Mouse (Mus musculus): ENCODE measurements around the gene Gm26920. TPM values are rescaled to one million over a fixed set of nuclear protein-coding genes. Genes with fewer than 3 reads are reported as not detected.

Gene Gm26920
- total RNA-seq, 2 experiments from 2014 or later, result 0.74 TPM; not detected in 1

Small RNA genes lying within 50 kb of the gene (microRNA-seq; reads per million reads assigned to microRNA genes)
- gene Gm23368, result 0 reads per million in 2 experiments

Other genes with a start within 250 kb of the Gm26920 start
- gene Zfp940, start 236.7 kb downstream of the Gm26920 start, total RNA-seq (2021), result under 1 TPM; 0.33 to 0.34 TPM
- gene Zfp420, start 230.4 kb downstream of the Gm26920 start, total RNA-seq (2021), result 1 to 10 TPM; 2.6 to 3.3 TPM
- gene Zfp27, start 183.8 kb downstream of the Gm26920 start, total RNA-seq (2021), result 10 to 100 TPM; 11.9 to 13.2 TPM
- 1 to 10 TPM; 8.5 to 9.4 TPM for gene Zfp383, start 182.2 kb downstream of the Gm26920 start, total RNA-seq (2021)
- 1 to 10 TPM; 6.5 to 7.1 TPM for gene Zfp74, start 136.3 kb downstream of the Gm26920 start, total RNA-seq (2021)
- 10 to 100 TPM; 83.8 to 87.0 TPM for gene Zfp568, start 106.5 kb downstream of the Gm26920 start, total RNA-seq (2021)
- 1 to 10 TPM; 1.8 to 2.1 TPM for gene Zfp14, start 39.0 kb downstream of the Gm26920 start, total RNA-seq (2021)
- gene Zfp82, start 17.5 kb downstream of the Gm26920 start, total RNA-seq (2021), result 1 to 10 TPM in 1 of 2 experiments, under 1 TPM in 1; 0.23 to 1.0 TPM
- gene Zfp566, start 117 bp upstream of the Gm26920 start, total RNA-seq (2021), result 1 to 10 TPM; 2.8 to 3.5 TPM
- gene Zfp260, start 4.4 kb upstream of the Gm26920 start, total RNA-seq (2021), result 10 to 100 TPM; 44.2 to 46.1 TPM
- gene Zfp382, start 31.5 kb upstream of the Gm26920 start, total RNA-seq (2021), result 10 to 100 TPM; 10.5 to 11.0 TPM
- gene Zfp146, start 79.3 kb upstream of the Gm26920 start, total RNA-seq (2021), result 10 to 100 TPM; 45.3 to 46.6 TPM
- 100 to 1,000 TPM; 693 to 795 TPM for gene Cox7a1, start 93.7 kb upstream of the Gm26920 start, total RNA-seq (2021)
- gene Capns1, start 108.4 kb upstream of the Gm26920 start, total RNA-seq (2021), result 100 to 1,000 TPM; 251 to 261 TPM
- 10 to 100 TPM; 61.9 to 70.3 TPM for gene Polr2i, start 141.5 kb upstream of the Gm26920 start, total RNA-seq (2021)
- 10 to 100 TPM; 77.2 to 78.9 TPM for gene Tbcb, start 141.9 kb upstream of the Gm26920 start, total RNA-seq (2021)
- gene Ovol3, start 145.3 kb upstream of the Gm26920 start, total RNA-seq (2021), result not detected
- under 1 TPM; 0.38 to 0.54 TPM for gene Thap8, start 189.7 kb upstream of the Gm26920 start, total RNA-seq (2021)
- 10 to 100 TPM in 1 of 2 experiments, 1 to 10 TPM in 1; 9.7 to 12.3 TPM for gene Wdr62, start 190.0 kb upstream of the Gm26920 start, total RNA-seq (2021)
- 10 to 100 TPM; 10.1 to 12.8 TPM for gene Clip3, start 201.3 kb upstream of the Gm26920 start, total RNA-seq (2021)
- 10 to 100 TPM; 29.4 to 30.8 TPM for gene Alkbh6, start 218.3 kb upstream of the Gm26920 start, total RNA-seq (2021)
- gene Syne4, start 224.4 kb upstream of the Gm26920 start, total RNA-seq (2021), result 1 to 10 TPM; 1.3 to 3.2 TPM
- gene E130208F15Rik, start 231.3 kb upstream of the Gm26920 start, total RNA-seq (2021), result under 1 TPM; 0.70 to 0.91 TPM
- gene Sdhaf1, start 233.5 kb upstream of the Gm26920 start, total RNA-seq (2021), result 10 to 100 TPM; 15.5 to 16.6 TPM